Mouse (Mus musculus): ENCODE data around the gene A230072I06Rik. TPM values are rescaled to one million over a fixed set of nuclear protein-coding genes. Genes with fewer than 3 reads are reported as not detected.

The A230072I06Rik gene
- total and polyA plus RNA-seq, 3 experiments = 0.11 TPM; not detected in 2

DNA sequence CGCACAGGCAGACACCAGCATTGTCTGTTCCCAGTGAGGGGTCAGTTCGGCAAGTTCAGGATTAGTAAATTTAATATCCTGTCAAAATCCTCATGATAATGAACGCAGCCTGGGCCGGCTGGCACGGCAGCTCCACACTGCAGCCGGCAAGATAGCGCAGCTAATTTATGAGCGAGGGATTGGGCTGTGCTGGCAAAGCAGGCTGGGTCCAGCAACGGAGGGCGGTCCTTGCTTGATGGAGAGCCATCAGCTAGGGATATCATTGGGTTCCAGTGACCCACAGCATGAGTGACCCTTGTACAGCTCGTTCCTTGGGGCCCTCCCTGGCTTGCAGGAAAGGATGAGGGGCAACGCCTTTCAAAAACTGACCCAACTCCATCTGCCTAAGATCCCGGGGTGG is 48.6 kb downstream of the A230072I06Rik start:
- no peaks in the 10 kb centered on the region for H3K27me3 ChIP-seq (ENCODE audit: insufficient read depth, low read length)
- ATAC-seq (ENCODE audit: extremely low read depth, insufficient number of reproducible peaks, low FRiP score, poor library complexity, severe bottlenecking) (no peak), DNase-seq (ENCODE audit: low spot score) (no peak)
- TF ChIP-seq TAL1 (conservative IDR thresholded peaks at IDR 0.05; ENCODE audit: low read depth, low read length) (no peak), POLR2AphosphoS5 (IDR thresholded peaks at IDR 0.05; ENCODE audit: insufficient replicate concordance, low read depth, low read length) (no peak), GATA2 (IDR thresholded peaks at IDR 0.05; ENCODE audit: borderline replicate concordance, low read depth, low read length) (no peak), GATA1 (IDR thresholded peaks at IDR 0.05; ENCODE audit: borderline replicate concordance, low read length) (no peak), CTCF (IDR thresholded peaks at IDR 0.05; ENCODE audit: low read depth, low read length) (no peak)
- H3K36me3 ChIP-seq (replicated peaks) = no peaks in the 10 kb centered on the region
- no peak overlapping the region for H3K4me3 ChIP-seq (ENCODE audit: low read depth, low read length)
- H3K9me3 ChIP-seq (replicated peaks) = no peaks in the 10 kb centered on the region
- H3K4me1 ChIP-seq (ENCODE audit: insufficient read depth, low read depth, low read length) = no peaks in the 10 kb centered on the region

DNA sequence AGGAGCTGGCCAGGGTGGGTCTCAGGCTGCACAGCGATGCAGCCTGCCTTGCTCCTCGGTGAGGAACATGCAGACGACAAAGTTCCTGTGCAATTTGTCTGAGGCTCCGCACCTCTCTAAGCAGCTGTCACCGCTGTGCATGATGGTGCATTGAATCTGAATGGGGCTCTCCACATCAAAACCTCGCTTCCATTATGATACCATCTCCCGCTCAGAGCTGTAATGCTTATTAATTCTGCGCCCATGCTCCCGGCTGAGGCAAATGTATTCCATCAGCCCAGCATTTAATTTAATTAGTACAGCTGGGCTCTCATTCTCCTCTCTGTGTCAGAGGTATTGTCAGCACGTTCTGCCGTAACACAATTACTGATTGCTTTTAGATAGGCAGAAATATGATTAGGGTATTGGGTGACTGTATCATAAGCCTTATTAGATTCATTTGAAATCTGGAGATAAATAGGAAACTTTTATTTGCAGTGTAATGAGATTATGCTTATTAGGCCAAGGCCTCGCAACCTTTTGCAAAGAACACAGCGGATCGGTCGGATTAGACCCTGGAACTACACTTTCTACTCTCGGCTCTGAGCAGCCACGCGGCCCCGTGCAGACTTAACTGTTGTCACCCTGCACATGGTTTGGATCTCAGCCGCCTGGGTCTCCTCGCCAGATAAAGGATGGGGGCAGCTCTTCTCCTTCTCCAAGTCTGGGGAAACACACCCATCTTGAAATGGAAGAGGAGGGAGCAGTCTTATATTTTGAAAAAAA is 49.3 kb downstream of the A230072I06Rik start:
- Histone ChIP-seq H3K36me3 (replicated peaks) (no peaks in the 10 kb centered on the region), H3K4me1 (ENCODE audit: insufficient read depth, low read depth, low read length) (no peaks in the 10 kb centered on the region), H3K4me3 (ENCODE audit: low read depth, low read length) (no peak overlapping the region), H3K9me3 (replicated peaks) (no peaks in the 10 kb centered on the region), H3K27me3 (ENCODE audit: insufficient read depth, low read length) (no peaks in the 10 kb centered on the region)
- no peak for DNase-seq (ENCODE audit: low spot score)
- TF ChIP-seq CTCF (IDR thresholded peaks at IDR 0.05; ENCODE audit: low read depth, low read length) = no peak
- TF ChIP-seq GATA2 (IDR thresholded peaks at IDR 0.05; ENCODE audit: borderline replicate concordance, low read depth, low read length) = no peak
- no peak for TF ChIP-seq GATA1 (IDR thresholded peaks at IDR 0.05; ENCODE audit: borderline replicate concordance, low read length)
- TF ChIP-seq POLR2AphosphoS5 (IDR thresholded peaks at IDR 0.05; ENCODE audit: insufficient replicate concordance, low read depth, low read length) = no peak
- no peak for TF ChIP-seq TAL1 (conservative IDR thresholded peaks at IDR 0.05; ENCODE audit: low read depth, low read length)
- no peak for ATAC-seq (ENCODE audit: extremely low read depth, insufficient number of reproducible peaks, low FRiP score, poor library complexity, severe bottlenecking)

DNA sequence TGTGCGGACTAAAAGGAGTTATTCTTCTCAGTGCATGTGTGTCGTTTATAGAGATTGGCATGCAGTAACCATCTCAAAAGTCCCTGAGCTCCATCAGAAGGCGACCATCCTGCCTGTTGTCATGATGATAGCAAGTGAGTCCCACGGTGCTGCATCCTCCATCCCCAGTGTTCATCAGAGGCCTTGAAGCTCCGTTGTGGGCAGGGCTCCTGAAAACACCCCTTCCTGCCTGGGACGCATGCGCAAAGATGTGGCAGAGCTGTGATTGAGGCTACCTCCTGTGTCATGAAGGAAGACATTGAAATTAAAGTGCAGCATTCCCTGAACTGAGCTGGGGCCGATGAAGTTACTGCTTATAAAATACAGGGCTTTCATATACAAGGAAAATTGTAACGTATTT is 49.9 kb downstream of the A230072I06Rik start:
- no peaks in the 10 kb centered on the region for H3K4me1 ChIP-seq (ENCODE audit: insufficient read depth, low read depth, low read length)
- no peak for ATAC-seq (ENCODE audit: extremely low read depth, insufficient number of reproducible peaks, low FRiP score, poor library complexity, severe bottlenecking)
- no peak for TF ChIP-seq TAL1 (conservative IDR thresholded peaks at IDR 0.05; ENCODE audit: low read depth, low read length)
- no peak for TF ChIP-seq POLR2AphosphoS5 (IDR thresholded peaks at IDR 0.05; ENCODE audit: insufficient replicate concordance, low read depth, low read length)
- TF ChIP-seq CTCF (IDR thresholded peaks at IDR 0.05; ENCODE audit: low read depth, low read length) = no peak
- no peak for TF ChIP-seq GATA1 (IDR thresholded peaks at IDR 0.05; ENCODE audit: borderline replicate concordance, low read length)
- no peak for TF ChIP-seq GATA2 (IDR thresholded peaks at IDR 0.05; ENCODE audit: borderline replicate concordance, low read depth, low read length)
- DNase-seq (ENCODE audit: low spot score) = no peak
- no peaks in the 10 kb centered on the region for H3K9me3 ChIP-seq (replicated peaks)
- H3K27me3 ChIP-seq (ENCODE audit: insufficient read depth, low read length) = no peaks in the 10 kb centered on the region
- no peaks in the 10 kb centered on the region for H3K36me3 ChIP-seq (replicated peaks)
- no peak overlapping the region for H3K4me3 ChIP-seq (ENCODE audit: low read depth, low read length)

DNA sequence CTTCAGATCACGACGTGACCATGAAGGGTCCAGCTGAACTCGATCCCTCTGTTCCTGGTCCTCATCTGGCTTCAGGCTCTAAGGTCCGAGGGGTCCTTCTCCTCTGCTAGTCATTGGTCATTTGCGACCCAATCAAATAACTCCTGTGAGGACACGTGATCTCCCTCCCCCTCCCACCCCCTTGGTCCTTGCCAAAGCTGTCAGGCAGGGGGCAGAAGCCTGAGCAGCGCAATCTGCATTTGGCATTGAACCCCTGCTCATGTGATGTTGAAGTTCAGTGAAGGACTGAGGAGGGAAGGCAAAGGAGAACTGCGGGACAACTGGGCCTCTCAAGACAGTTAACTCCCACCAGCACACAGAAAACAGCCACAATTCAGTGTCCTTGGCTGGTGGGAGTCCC is 51.4 kb downstream of the A230072I06Rik start:
- Histone ChIP-seq H3K4me1 (ENCODE audit: insufficient read depth, low read depth, low read length) (no peaks in the 10 kb centered on the region), H3K4me3 (ENCODE audit: low read depth, low read length) (no peak overlapping the region), H3K36me3 (replicated peaks) (no peaks in the 10 kb centered on the region), H3K27me3 (ENCODE audit: insufficient read depth, low read length) (no peaks in the 10 kb centered on the region), H3K9me3 (replicated peaks) (no peaks in the 10 kb centered on the region)
- ATAC-seq (ENCODE audit: extremely low read depth, insufficient number of reproducible peaks, low FRiP score, poor library complexity, severe bottlenecking) (no peak), DNase-seq (ENCODE audit: low spot score) (no peak)
- TF ChIP-seq GATA2 (IDR thresholded peaks at IDR 0.05; ENCODE audit: borderline replicate concordance, low read depth, low read length) (no peak), GATA1 (IDR thresholded peaks at IDR 0.05; ENCODE audit: borderline replicate concordance, low read length) (no peak), TAL1 (conservative IDR thresholded peaks at IDR 0.05; ENCODE audit: low read depth, low read length) (no peak), POLR2AphosphoS5 (IDR thresholded peaks at IDR 0.05; ENCODE audit: insufficient replicate concordance, low read depth, low read length) (no peak), CTCF (IDR thresholded peaks at IDR 0.05; ENCODE audit: low read depth, low read length) (no peak)

Other genes starting within 250 kb of the A230072I06Rik start
- not detected in 2 replicates for gene Sox1, start 116.5 kb downstream of the A230072I06Rik start, total RNA-seq (2014; fragmentation: Nextera tagmentation)
- gene Sox1, start 116.5 kb downstream of the A230072I06Rik start, total RNA-seq (2017) = 0.05 and 0.12 TPM in 2 replicates
- gene Sox1, start 116.5 kb downstream of the A230072I06Rik start, polyA plus RNA-seq (2012) = not detected in 2 replicates

Measured in G1E (cell line).